Mouse (Mus musculus) cerebellum, adult 2 months (tissue): Measurements from ENCODE around the gene Kcnma1.

Experiments
- CTCF ChIP-seq: fragments of 200-500 bp; IDR thresholded peaks from 2 replicates; pipeline ENCODE4 v1.5.1; 2011; ENCODE audit warnings: low read depth, mild to moderate bottlenecking, control low read depth, low read length, moderate library complexity, borderline replicate concordance; ENCODE audit not compliant: insufficient read depth
- POLR2A ChIP-seq: fragments of 200-500 bp; IDR thresholded peaks from 2 replicates; pipeline ENCODE4 v1.6.1; 2011; ENCODE audit warnings: low read length, control low read depth, borderline replicate concordance; ENCODE audit not compliant: insufficient read depth

GRCm38 (mm10) chr14:23618973-23619372 lies 395.3 kb downstream of the Kcnma1 start:
- TF ChIP-seq CTCF, result no peak
- no peak for TF ChIP-seq POLR2A
